Mouse (Mus musculus): ENCODE results near the gene Scamp1. TPM values are rescaled to one million over a fixed set of nuclear protein-coding genes. Genes with fewer than 3 reads are reported as not detected.

Scamp1 gene
- total RNA-seq, 2 experiments from 2014 or later, result 172 to 178 TPM

DNA sequence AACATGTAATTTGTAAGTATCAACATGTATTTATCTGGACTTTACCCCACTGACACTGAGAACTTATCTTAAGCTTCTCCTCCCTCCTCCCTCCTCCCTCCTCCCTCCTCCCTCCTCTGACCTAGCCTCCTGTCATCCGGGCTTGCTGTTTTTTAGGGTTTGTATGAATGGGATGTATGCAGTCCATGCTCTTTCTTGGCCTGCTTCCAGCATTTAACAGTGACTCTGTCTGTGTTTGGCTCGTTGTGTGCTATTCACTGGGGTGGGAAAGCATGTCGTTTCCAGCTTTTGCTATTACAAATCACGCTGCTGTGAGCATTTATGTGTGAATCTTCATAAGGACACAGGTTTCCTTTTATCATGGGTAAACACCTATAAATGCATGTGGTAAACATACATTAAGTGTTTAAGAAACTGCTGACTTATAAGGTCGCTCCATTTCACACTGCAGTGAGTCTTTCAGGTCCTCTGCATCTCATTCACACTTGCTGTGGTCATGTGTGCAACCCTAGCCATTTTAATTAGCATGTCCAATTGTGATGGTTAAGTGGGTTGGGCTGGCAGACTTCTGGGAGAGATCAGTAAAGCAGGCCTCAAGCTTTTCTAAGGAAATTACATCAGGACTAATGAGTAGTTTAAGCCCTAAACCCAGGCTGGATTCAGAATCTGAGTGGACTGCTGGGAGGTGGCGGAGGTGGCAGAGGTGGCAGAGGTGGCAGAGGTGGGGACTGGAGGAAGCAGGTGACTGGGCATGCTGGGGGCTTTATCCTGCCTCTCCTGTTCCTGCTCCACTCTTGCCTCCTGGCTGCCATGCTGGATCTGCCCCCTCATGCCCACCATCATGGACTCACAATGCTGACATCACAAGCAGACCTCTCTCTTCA lies 74.2 kb downstream of the Scamp1 start:
- Histone ChIP-seq H3K4me3 (no peak overlapping the region), H3K27ac (no peak overlapping the region)
- intact Hi-C loops (cut with DNase I), result no loop called here
- DNase-seq (ENCODE audit: extremely low spot score in 1 of 2, low spot score in 2 of 2), result no peak
- TF ChIP-seq CTCF (IDR thresholded peaks at IDR 0.05), result no peak

DNA sequence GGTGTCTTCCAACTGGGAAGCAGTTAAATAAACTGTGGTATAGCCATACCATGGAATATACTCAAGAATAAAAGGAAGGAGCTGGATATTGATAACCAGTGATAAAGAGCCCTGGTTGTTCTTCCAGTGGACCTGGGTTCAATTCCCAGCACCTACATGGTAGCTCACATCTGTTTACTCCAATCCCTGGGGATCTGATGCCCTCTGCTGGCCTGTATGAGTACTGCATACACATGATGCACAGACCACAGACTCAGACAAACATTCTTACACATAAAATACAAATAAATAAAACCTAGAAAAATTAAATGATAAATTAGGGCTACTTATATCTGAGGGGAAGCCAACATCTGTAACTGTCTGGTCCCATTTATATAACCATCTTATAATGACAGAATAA lies 76.8 kb downstream of the Scamp1 start:
- no peak for DNase-seq (ENCODE audit: extremely low spot score in 1 of 2, low spot score in 2 of 2)
- intact Hi-C loops (cut with DNase I), result loop anchor here (5.0 kb wide), 1 partner anchor 417 kb away; no protein-coding TSS in a partner anchor
- Histone ChIP-seq H3K4me3 (no peak overlapping the region), H3K27ac (no peak overlapping the region)
- TF ChIP-seq CTCF (IDR thresholded peaks at IDR 0.05), result peak; percentile 50

DNA sequence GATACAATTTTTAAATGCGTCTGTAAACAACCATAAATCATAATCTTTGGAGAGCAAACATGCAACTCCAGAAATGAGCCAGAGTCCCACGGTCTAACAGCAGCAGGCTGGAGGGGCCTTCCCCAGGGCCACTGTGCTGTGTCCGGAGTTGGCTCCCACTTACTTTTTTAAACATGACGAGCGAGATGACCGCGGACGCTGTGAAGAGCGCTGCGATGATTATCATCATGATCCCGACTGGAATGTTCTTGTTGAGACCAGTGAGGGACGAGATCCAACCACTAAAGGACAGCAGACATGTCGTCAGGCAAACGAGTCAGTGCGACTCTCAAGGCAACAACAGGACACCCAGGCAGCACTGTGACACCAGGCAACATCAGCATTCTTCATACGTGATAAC lies 77.7 kb downstream of the Scamp1 start:
- no peak overlapping the region for H3K27ac ChIP-seq

DNA sequence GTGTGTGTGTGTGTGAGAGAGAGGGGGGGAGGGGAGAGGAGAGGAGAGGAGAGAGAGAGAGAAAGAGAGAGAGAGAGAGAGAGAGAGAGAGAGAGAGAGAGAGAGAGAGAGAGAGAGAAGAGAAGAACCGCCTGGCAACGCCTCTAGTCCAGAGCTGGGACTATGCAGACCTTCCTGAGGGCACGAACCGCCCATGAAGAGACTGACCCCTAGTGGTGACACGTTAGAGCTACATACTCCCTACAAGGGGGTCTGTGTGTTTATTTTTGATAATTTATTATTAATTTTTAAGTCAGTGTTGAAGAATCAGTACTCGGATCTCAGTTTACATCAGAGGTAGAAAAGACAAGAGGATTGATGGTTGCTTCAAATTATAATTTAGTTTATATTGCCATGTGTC lies 80.4 kb downstream of the Scamp1 start:
- peak; percentile 80 for TF ChIP-seq CTCF (IDR thresholded peaks at IDR 0.05)
- Histone ChIP-seq H3K27ac (no peak overlapping the region), H3K4me3 (no peak overlapping the region)
- no peak for DNase-seq (ENCODE audit: extremely low spot score in 1 of 2, low spot score in 2 of 2)
- intact Hi-C loops (cut with DNase I), result loop anchor here (2.0 to 5.0 kb wide), 2 partner anchors 58 to 413 kb away; no protein-coding TSS in a partner anchor

More for the DNA sequence above, 77.7 kb downstream of the Scamp1 start:
- intact Hi-C loops (cut with DNase I), result loop anchor here (5.0 kb wide), 1 partner anchor 416 kb away; no protein-coding TSS in a partner anchor
- no peak overlapping the region for H3K4me3 ChIP-seq
- no peak for TF ChIP-seq CTCF (IDR thresholded peaks at IDR 0.05)
- DNase-seq (ENCODE audit: extremely low spot score in 1 of 2, low spot score in 2 of 2), result no peak

DNA sequence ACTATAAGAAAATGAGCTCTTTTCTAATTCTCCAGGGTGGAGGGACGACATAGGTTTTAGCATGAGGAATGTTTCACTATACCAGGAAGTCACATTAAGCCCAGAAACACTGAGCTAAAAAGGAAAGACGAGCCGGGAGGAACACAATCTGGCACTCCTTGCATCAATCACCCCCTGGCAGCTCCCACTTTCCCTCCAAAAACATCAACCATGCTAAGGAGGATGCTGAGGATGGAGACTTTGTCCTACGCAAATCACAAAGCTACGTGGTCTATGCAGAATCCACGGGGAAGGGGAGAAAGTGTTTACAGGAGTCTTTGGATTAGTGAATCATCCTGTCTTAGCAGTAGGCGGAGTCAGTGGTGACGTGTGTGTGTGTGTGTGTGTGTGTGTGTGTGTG lies 85.8 kb downstream of the Scamp1 start:
- no peak for DNase-seq (ENCODE audit: extremely low spot score in 1 of 2, low spot score in 2 of 2)
- intact Hi-C loops (cut with DNase I), result loop anchor here (5.0 kb wide), 1 partner anchor 128 kb away; no protein-coding TSS in a partner anchor
- no peak for TF ChIP-seq CTCF (IDR thresholded peaks at IDR 0.05)
- H3K4me3 ChIP-seq, result no peak overlapping the region
- H3K27ac ChIP-seq, result no peak overlapping the region

DNA sequence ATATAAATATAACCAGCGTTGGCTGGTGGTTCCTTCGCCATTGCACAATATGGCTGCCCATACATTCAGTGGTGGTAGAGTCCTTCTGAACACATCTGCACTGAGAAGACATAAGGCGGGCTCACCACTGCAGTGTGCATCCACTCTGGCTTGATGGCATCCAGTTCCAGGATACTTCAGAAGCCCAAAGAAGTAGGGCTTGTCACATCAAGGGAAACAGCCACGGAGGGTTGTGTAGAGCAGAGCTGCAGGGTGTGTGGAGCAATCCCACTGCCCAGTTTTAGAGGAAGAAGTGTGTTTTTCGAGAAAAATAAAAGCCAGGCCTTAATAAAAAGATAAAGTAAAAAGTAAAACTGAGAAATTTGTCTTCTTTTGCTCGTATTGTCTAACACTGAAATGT lies 87.0 kb downstream of the Scamp1 start:
- intact Hi-C loops (cut with DNase I), result no loop called here

DNA sequence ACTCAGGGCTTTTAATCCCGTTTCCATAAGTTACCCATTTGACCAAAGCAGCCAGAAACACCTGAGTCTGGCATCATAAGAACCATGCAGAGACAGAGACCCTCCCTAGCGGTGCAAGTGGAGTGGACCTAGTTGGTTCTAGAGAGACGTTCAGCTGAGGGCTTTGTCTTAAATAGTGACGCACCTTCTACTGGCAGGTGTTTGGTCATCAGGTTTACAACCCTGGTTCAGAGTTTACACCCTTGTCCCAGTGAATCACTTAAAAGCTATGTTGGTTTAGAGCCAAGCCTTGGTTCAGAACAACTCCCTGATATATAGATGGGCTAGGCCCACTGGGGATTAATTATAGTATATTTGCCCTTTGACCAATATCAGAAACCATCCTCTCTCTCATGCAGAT lies 92.4 kb downstream of the Scamp1 start:
- Histone ChIP-seq H3K4me3 (no peak overlapping the region), H3K27ac (no peak overlapping the region)
- intact Hi-C loops (cut with DNase I), result no loop called here
- no peak for DNase-seq (ENCODE audit: extremely low spot score in 1 of 2, low spot score in 2 of 2)
- TF ChIP-seq CTCF (IDR thresholded peaks at IDR 0.05), result no peak

More for the DNA sequence above, 87.0 kb downstream of the Scamp1 start:
- no peak for DNase-seq (ENCODE audit: extremely low spot score in 1 of 2, low spot score in 2 of 2)
- H3K4me3 ChIP-seq, result no peak overlapping the region
- no peak overlapping the region for H3K27ac ChIP-seq
- no peak for TF ChIP-seq CTCF (IDR thresholded peaks at IDR 0.05)

DNA sequence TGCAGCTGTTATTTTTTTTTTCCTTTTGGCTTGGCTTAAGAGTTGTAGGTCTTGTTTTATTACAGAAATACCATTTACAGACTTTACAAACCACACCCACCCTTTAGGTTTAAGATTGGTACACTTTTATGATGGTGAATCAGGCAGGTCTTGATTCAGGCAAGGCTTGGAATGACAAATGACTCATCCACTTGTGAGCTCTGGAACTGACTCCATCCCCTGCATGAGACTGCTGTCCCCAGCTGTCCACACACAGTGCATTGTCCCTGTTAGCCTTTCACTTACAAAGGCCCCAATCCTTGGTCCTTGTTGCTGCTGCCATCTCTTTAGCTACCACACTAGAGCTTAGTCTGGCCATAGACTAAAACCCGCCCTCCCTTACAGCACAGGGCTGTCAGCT lies 95.3 kb downstream of the Scamp1 start:
- no peak for TF ChIP-seq CTCF (IDR thresholded peaks at IDR 0.05)
- H3K4me3 ChIP-seq, result no peak overlapping the region
- no peak for DNase-seq (ENCODE audit: extremely low spot score in 1 of 2, low spot score in 2 of 2)
- intact Hi-C loops (cut with DNase I), result no loop called here
- H3K27ac ChIP-seq, result no peak overlapping the region

DNA sequence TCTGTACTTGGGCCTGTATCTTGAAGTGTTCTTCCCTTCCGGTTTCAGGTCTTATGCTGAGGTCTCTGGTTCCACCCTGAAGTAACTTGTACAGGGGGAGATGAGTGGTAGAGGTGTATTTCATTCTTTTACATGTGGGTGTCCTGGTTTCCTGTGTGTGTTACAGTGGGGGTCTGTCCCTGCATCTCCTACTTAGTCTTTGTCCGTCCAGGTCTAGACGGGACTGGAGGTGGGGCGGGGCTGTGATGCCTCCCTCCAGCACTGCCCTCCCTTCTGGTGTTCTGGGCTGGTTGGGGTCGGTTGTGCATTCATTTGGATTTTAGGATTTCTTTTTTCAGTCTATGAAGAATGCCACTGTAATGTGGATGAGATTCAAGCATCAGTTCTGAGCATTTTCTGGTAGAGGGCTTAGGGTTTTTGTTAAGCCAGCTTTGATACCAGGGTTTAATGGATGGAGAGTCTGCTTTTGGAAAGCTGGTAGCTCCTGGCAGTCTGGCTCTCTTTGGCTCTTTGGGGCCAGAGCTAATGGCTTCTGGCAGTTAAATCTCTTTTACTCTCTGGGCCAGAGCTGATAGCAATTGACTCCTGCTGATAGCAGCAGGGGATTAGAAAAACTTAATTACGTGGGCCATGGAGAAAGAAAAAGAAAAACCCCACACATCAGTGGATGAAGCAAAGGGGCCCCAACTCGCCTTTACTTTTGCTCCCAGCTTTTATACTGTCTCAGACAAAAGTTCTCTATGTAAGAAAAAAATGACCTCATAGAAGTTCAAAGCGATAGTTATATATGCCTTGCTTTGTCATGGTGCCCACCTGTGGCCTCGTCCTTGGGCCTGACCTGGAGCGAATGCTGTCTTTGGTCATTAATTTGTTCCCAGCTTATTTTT lies 97.2 kb downstream of the Scamp1 start:
- intact Hi-C loops (cut with DNase I), result no loop called here
- TF ChIP-seq CTCF (IDR thresholded peaks at IDR 0.05), result no peak
- DNase-seq (ENCODE audit: extremely low spot score in 1 of 2, low spot score in 2 of 2), result no peak
- H3K4me3 ChIP-seq, result no peak overlapping the region
- no peak overlapping the region for H3K27ac ChIP-seq

DNA sequence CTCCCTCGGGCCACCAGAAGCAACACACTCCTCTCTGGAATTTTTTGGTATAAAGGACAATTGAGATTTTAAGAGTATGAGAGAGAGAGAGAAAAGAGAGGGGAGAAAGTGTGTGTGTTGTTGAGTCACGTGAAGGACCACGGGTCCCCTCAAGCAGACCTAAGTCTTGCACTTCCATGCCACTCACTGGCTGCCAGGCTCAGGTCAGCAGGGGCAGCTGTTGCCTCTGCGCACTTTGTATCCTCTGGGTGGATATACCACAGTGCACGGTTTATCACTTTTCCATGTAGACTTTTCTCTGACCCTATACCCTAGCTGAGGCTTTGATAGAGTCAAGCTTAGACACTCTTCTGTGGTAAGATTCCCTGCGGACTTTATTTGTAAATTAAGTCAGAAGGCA lies 100.0 kb downstream of the Scamp1 start:
- Histone ChIP-seq H3K27ac (no peak overlapping the region), H3K4me3 (no peak overlapping the region)
- DNase-seq (ENCODE audit: extremely low spot score in 1 of 2, low spot score in 2 of 2), result no peak
- intact Hi-C loops (cut with DNase I), result no loop called here
- TF ChIP-seq CTCF (IDR thresholded peaks at IDR 0.05), result no peak

DNA sequence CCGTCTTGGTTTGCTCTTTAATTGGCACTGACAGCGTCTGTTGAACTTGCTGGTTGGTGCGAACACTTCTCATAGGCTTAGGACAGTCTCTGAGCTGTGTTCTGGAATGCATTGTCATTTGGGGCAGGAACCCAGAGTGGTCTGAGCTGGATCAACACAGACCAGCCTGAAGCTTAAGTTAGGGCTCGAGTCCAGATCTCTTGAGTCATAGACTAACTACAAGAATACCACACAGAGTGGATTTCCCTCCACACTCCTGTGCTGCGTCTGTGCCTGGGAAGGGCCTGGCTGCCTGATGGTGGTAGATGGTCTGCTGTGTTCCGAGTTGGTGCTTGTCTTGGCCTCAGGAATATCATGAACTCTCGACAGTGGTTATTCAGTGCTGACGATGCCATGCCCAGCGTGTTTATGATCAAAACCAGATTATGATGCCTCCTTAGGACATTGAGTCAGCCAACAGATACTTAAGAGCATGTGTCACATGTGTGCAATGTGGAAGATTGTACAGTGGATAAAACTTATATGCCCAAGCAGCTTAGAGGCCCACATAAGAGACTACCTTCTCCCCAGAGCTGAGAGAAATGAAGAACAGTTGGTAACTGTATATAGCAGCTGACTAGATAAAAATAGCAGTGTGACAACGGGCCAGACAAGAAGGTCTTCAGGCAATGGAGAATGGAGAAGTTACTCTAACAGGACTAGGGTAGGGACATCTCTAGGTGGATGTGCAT lies 100.8 kb downstream of the Scamp1 start:
- DNase-seq (ENCODE audit: extremely low spot score in 1 of 2, low spot score in 2 of 2), result no peak
- Histone ChIP-seq H3K27ac (no peak overlapping the region), H3K4me3 (no peak overlapping the region)
- no peak for TF ChIP-seq CTCF (IDR thresholded peaks at IDR 0.05)
- intact Hi-C loops (cut with DNase I), result no loop called here
